Mouse (Mus musculus) ES-E14 (cell line): ENCODE results near the gene Lrrc17. TPM values are rescaled to one million over a fixed set of nuclear protein-coding genes. Genes with fewer than 3 reads are reported as not detected.

Experiments used
- DNase-seq: peaks from one replicate; pipeline ENCODE4 v3.0.0-alpha.2; 2013; ENCODE audit warnings: low read depth, low spot score
- H3K27ac ChIP-seq: 2 replicates; pipeline ENCODE4 v1.5.1; 2012; ENCODE audit warnings: low read depth, mild to moderate bottlenecking, low read length, moderate library complexity, mixed read lengths; ENCODE audit not compliant: poor library complexity, insufficient read depth, severe bottlenecking
- H3K36me3 ChIP-seq: 2 replicates; pipeline ENCODE4 v1.6.1; 2012; ENCODE audit warnings: mild to moderate bottlenecking, low read length, moderate library complexity, mixed read lengths; ENCODE audit not compliant: control insufficient read depth, poor library complexity, insufficient read depth, severe bottlenecking
- H3K4me1 ChIP-seq, 2 experiments: fragments of 150-350 bp in 1 of 2; sonication (generic) in 1 of 2; 2 replicates each; pipeline ENCODE4 v1.6.1; 2012; ENCODE audit warnings: low read length in 2 of 2, mild to moderate bottlenecking in 1 of 2, mixed read lengths in 1 of 2; ENCODE audit not compliant: control insufficient read depth in 2 of 2, insufficient read depth in 2 of 2, poor library complexity in 1 of 2
- H3K4me3 ChIP-seq, 2 experiments: fragments of 150-350 bp in 1 of 2; sonication (generic) in 1 of 2; 2 replicates each; pipeline ENCODE4 v1.5.1; 2012; ENCODE audit warnings: low read length in 2 of 2, low read depth in 1 of 2, mild to moderate bottlenecking in 1 of 2, mixed read lengths in 1 of 2; ENCODE audit not compliant: insufficient read depth in 1 of 2, poor library complexity in 1 of 2, severe bottlenecking in 1 of 2
- H3K9ac ChIP-seq: 2 replicates; pipeline ENCODE4 v1.6.1; 2012; ENCODE audit warnings: low read depth, mild to moderate bottlenecking, low read length, mixed read lengths; ENCODE audit not compliant: poor library complexity, insufficient read depth, severe bottlenecking
- H3K9me3 ChIP-seq: fragments of 150-350 bp; sonication (generic); 2 replicates; pipeline ENCODE4 v1.6.1; 2012; ENCODE audit warnings: low read depth, mild to moderate bottlenecking, low read length; ENCODE audit not compliant: control insufficient read depth, insufficient read depth
- CHD2 ChIP-seq: IDR thresholded peaks from 2 replicates; pipeline ENCODE4 v1.6.1; 2014; ENCODE audit warnings: mild to moderate bottlenecking, low read depth, low read length, inconsistent platforms
- HCFC1 ChIP-seq: IDR thresholded peaks from 2 replicates; pipeline ENCODE4 v1.6.1; 2012; ENCODE audit warnings: low read length, inconsistent platforms, borderline replicate concordance; ENCODE audit not compliant: insufficient read depth
- MAFK ChIP-seq: IDR thresholded peaks from 2 replicates; pipeline ENCODE4 v1.6.1; 2014; ENCODE audit warnings: mild to moderate bottlenecking, low read depth, low read length, inconsistent platforms; ENCODE audit not compliant: insufficient read depth
- ZC3H11A ChIP-seq: IDR thresholded peaks from 2 replicates; pipeline ENCODE4 v1.6.1; 2012; ENCODE audit warnings: low read depth, mild to moderate bottlenecking, inconsistent platforms, low read length, borderline replicate concordance
- ZNF384 ChIP-seq: IDR thresholded peaks from 2 replicates; pipeline ENCODE4 v1.6.1; 2012; ENCODE audit warnings: low read depth, low read length, inconsistent platforms
- in situ Hi-C, 2 experiments: fragments of 600-800 bp; cut with MboI; formaldehyde crosslinking; loops; one replicate each; pipeline ENCODE4 v1.15.1; 2025; ENCODE audit warnings: low sequenced_read_pairs in 2 of 2, inconsistent platforms in 1 of 2; ENCODE audit not compliant: unreplicated experiment in 2 of 2
- total RNA-seq: library from RNA; depleted of rRNA; stranded (reverse); fragments of 300-350 nt; gene quantifications from 2 replicates; pipeline ENCODE4 v1.2.3, GENCODE M21; 2012

The Lrrc17 gene
- total RNA-seq, 1 experiment: 0.13 TPM

DNA sequence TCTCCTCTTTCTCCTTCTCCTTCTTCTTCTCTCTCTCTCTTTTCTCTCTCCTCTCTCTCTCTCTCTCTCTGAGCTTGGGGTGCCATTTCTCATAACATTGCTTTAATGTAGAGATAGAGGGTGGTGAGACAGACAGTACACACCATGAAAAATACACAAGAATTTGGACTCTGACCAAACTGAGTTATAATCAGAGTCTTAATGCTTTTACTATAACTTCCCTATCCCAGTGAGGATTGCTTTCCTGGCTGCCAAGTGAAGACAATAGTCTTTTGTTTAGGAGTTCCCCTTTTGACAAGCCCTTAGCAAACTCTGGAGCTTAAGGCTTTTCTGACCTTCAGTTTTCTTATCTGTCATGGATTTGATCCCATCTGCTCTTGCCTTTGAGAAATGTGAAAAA, 1.9 kb downstream of the Lrrc17 start:
- H3K27ac ChIP-seq: no peak overlapping the region
- H3K4me1 ChIP-seq: no peaks in the 10 kb centered on the region
- no peaks in the 10 kb centered on the region for H3K36me3 ChIP-seq
- DNase-seq: no peak
- TF ChIP-seq CHD2 (no peak), ZNF384 (no peak), MAFK (no peak), HCFC1 (no peak), ZC3H11A (no peak)
- no peaks in the 10 kb centered on the region for H3K9me3 ChIP-seq
- H3K4me3 ChIP-seq: no peak overlapping the region
- no peak overlapping the region for H3K9ac ChIP-seq
- in situ Hi-C loops: no loop called here

DNA sequence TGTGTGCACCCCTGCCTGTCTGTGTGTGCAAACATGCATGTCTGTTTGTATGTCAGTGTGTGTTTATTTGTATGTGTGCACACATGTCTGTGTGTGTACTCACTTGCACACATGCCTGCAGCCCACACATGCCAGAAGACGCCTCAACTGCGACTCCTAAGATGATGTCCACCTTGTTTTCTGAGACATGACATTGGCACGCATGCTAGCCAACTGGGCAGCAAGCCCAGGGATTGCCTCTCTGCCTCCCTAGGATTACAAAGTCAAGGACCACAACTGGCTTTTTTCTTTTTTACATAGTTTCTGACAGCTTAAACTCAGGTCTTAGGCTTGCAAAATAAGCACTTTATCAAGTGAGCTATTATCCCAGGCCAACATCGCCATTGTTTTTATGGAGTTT, 2.4 kb downstream of the Lrrc17 start:
- Histone ChIP-seq H3K9ac (no peak overlapping the region), H3K27ac (no peak overlapping the region), H3K9me3 (no peaks in the 10 kb centered on the region), H3K4me3 (no peak overlapping the region), H3K36me3 (no peaks in the 10 kb centered on the region), H3K4me1 (no peaks in the 10 kb centered on the region)
- TF ChIP-seq HCFC1: no peak
- no peak for TF ChIP-seq MAFK
- no peak for TF ChIP-seq CHD2
- TF ChIP-seq ZNF384: no peak
- TF ChIP-seq ZC3H11A: no peak
- in situ Hi-C loops: no loop called here
- no peak for DNase-seq

DNA sequence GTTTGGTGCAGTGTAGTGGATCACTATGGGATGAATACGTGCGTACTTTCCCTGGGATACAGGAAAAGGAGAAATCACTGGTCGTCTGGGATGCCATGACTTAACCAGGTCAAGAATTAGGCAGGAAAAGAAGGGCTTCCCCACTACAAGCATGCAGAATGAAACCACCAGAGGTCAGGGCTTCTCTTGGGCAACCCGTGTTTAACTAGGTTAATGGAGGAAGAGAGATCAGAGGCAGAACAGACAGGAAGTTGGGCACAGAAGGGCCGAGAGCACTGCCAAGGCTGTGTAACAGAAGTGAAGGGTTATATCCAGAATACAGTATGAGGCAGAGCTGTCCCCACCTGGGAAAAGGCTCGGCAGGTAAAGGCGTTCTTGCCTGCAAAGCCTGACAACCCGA, 3.6 kb downstream of the Lrrc17 start:
- H3K9me3 ChIP-seq: no peaks in the 10 kb centered on the region
- DNase-seq: no peak
- TF ChIP-seq CHD2: no peak
- TF ChIP-seq ZNF384: no peak
- TF ChIP-seq ZC3H11A: no peak
- TF ChIP-seq MAFK: no peak
- TF ChIP-seq HCFC1: no peak
- no peaks in the 10 kb centered on the region for H3K36me3 ChIP-seq
- H3K27ac ChIP-seq: no peak overlapping the region
- H3K4me3 ChIP-seq: no peak overlapping the region
- no peak overlapping the region for H3K9ac ChIP-seq
- in situ Hi-C loops: no loop called here
- H3K4me1 ChIP-seq: no peaks in the 10 kb centered on the region

DNA sequence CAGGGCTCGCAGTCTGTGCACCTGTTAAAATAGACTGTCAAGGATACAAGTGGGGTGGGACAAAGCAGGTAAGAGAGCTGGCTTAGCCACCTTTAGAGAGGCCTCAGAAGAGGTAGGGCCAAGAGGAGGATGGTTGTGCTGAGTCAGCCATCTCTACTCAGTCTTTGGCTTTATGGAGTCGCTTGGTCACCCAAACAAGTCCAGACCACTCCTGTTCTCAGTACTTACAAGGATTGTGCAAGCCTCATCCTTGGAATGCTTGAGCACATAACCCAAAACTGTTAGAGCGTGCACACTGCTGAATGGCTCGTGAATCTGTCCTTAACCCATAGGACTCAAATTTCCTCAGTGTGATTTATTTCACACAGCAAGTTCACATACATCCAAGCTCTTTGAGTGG, 10.3 kb downstream of the Lrrc17 start:
- in situ Hi-C loops: no loop called here
- Histone ChIP-seq H3K4me1 (no peaks in the 10 kb centered on the region), H3K4me3 (no peak overlapping the region), H3K27ac (no peak overlapping the region), H3K9ac (no peak overlapping the region), H3K9me3 (no peaks in the 10 kb centered on the region), H3K36me3 (no peaks in the 10 kb centered on the region)
- no peak for TF ChIP-seq ZC3H11A
- no peak for TF ChIP-seq MAFK
- no peak for TF ChIP-seq CHD2
- TF ChIP-seq HCFC1: no peak
- no peak for TF ChIP-seq ZNF384
- DNase-seq: no peak

DNA sequence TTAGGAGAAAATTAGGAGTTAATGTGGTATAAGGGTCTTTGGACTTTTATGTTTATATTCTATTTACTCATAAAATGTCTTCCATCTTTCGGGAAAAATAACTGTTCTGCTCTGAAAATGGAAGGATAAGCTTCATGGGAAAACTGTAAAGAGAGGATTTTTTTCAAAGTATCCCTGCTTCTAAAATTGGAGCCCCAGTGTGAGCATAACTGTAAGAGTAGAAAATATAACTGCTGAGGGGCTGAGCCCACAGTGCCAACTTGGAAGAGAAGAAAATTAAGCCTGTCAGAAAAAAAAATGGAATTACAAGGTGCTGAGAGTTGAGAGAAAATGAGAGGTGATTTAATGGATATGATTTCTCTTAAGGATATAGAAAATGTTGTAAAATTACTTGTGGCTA, 11.4 kb downstream of the Lrrc17 start:
- no peak overlapping the region for H3K4me3 ChIP-seq
- in situ Hi-C loops: no loop called here
- no peak for DNase-seq
- H3K27ac ChIP-seq: no peak overlapping the region
- H3K4me1 ChIP-seq: no peaks in the 10 kb centered on the region
- TF ChIP-seq HCFC1 (no peak), ZNF384 (no peak), CHD2 (no peak), ZC3H11A (no peak), MAFK (no peak)
- no peaks in the 10 kb centered on the region for H3K9me3 ChIP-seq
- H3K9ac ChIP-seq: no peak overlapping the region
- no peaks in the 10 kb centered on the region for H3K36me3 ChIP-seq
